Mouse (Mus musculus): Measurements from ENCODE around the gene Aqp3. TPM values are rescaled to one million over a fixed set of nuclear protein-coding genes. Genes with fewer than 3 reads are reported as not detected.
"Not testable (repeated sequence)": the region's sequence is repeated elsewhere in the genome, so short reads cannot be mapped to it uniquely, and the experiment has no call there.

Aqp3 gene
- polyA plus RNA-seq, 1 experiment from 2014 or later = 15.7 TPM

GRCm38 (mm10) chr4:41084819-41085218 is 13.2 kb downstream of the Aqp3 start:
- Histone ChIP-seq H3K4me2 (no peak overlapping the region), H3K4me1 (replicated peaks; ENCODE audit: control insufficient read depth, insufficient read depth, low read length) (peaks cover 35% of the 10 kb centered on the region), H3K9ac (ENCODE audit: low read depth, low read length) (no peak overlapping the region), H3K4me3 (ENCODE audit: low read depth, low read length) (no peak overlapping the region), H3K27ac (ENCODE audit: low read depth, low read length) (no peak overlapping the region), H3K27me3 (replicated peaks; ENCODE audit: control insufficient read depth, insufficient read depth, low read length) (no peaks in the 10 kb centered on the region), H3K36me3 (ENCODE audit: control insufficient read depth, insufficient read depth, low read length) (no peaks in the 10 kb centered on the region), H3K9me3 (ENCODE audit: control insufficient read depth, low read length) (no peaks in the 10 kb centered on the region)
- ATAC-seq (replicated peaks; ENCODE audit: low FRiP score) (no peak), DNase-seq (ENCODE audit: low spot score) (no peak)
- WGBS = 81% methylated on average over 4 of the region's 4 CpGs

- H3K9me3 ChIP-seq (ENCODE audit: control insufficient read depth, low read length); H3K36me3 ChIP-seq (ENCODE audit: control insufficient read depth, insufficient read depth, low read length); H3K4me3 ChIP-seq (ENCODE audit: low read depth, low read length); DNase-seq (ENCODE audit: low spot score); H3K27me3 ChIP-seq (replicated peaks; ENCODE audit: control insufficient read depth, insufficient read depth, low read length): not testable (repeated sequence)
- peak overlapping the region; percentile 31; the same call in 1 of the 2 replicates for H3K4me2 ChIP-seq
- peaks cover 17% of the 10 kb centered on the region for H3K4me1 ChIP-seq (replicated peaks; ENCODE audit: control insufficient read depth, insufficient read depth, low read length)
- H3K27ac ChIP-seq (ENCODE audit: low read depth, low read length) = 0 out of 2 replicates have a peak overlapping the region, but pooled peaks have one; percentile 45
- peak; percentile 70 for ATAC-seq (replicated peaks; ENCODE audit: low FRiP score)
- 45% methylated on average over 4 of the region's 4 CpGs for WGBS
- H3K9ac ChIP-seq (ENCODE audit: low read depth, low read length) = 0 out of 2 replicates have a peak overlapping the region, but pooled peaks have one; percentile 30
These were observed 15.2 kb downstream of the Aqp3 start for GRCm38 (mm10) chr4:41082803-41083202.

GRCm38 (mm10) chr4:41081733-41082132 is 16.2 kb downstream of the Aqp3 start:
- H3K9me3 ChIP-seq (ENCODE audit: control insufficient read depth, low read length) = no peaks in the 10 kb centered on the region
- no peaks in the 10 kb centered on the region for H3K36me3 ChIP-seq (ENCODE audit: control insufficient read depth, insufficient read depth, low read length)
- H3K4me1 ChIP-seq (replicated peaks; ENCODE audit: control insufficient read depth, insufficient read depth, low read length) = peaks cover 15% of the 10 kb centered on the region
- peak; percentile 65 for ATAC-seq (replicated peaks; ENCODE audit: low FRiP score)
- 63% methylated on average over 5 of the region's 5 CpGs for WGBS
- no peaks in the 10 kb centered on the region for H3K27me3 ChIP-seq (replicated peaks; ENCODE audit: control insufficient read depth, insufficient read depth, low read length)
- no peak for DNase-seq (ENCODE audit: low spot score)
- H3K27ac ChIP-seq (ENCODE audit: low read depth, low read length) = no peak overlapping the region
- H3K4me2 ChIP-seq = no peak overlapping the region
- no peak overlapping the region for H3K4me3 ChIP-seq (ENCODE audit: low read depth, low read length)
- no peak overlapping the region for H3K9ac ChIP-seq (ENCODE audit: low read depth, low read length)

- Histone ChIP-seq H3K4me3 (ENCODE audit: low read depth, low read length) (no peak overlapping the region), H3K9ac (ENCODE audit: low read depth, low read length) (no peak overlapping the region), H3K27me3 (replicated peaks; ENCODE audit: control insufficient read depth, insufficient read depth, low read length) (no peaks in the 10 kb centered on the region), H3K36me3 (ENCODE audit: control insufficient read depth, insufficient read depth, low read length) (no peaks in the 10 kb centered on the region), H3K4me1 (replicated peaks; ENCODE audit: control insufficient read depth, insufficient read depth, low read length) (peaks cover 9% of the 10 kb centered on the region; the same call in 1 of the 2 replicates), H3K4me2 (no peak overlapping the region), H3K27ac (ENCODE audit: low read depth, low read length) (no peak overlapping the region), H3K9me3 (ENCODE audit: control insufficient read depth, low read length) (no peaks in the 10 kb centered on the region)
- 51% methylated on average over 6 of the region's 6 CpGs for WGBS
- DNase-seq (ENCODE audit: low spot score) = no peak
- ATAC-seq (replicated peaks; ENCODE audit: low FRiP score) = no peak
These were observed 19.3 kb downstream of the Aqp3 start for GRCm38 (mm10) chr4:41078726-41079125.

GRCm38 (mm10) chr4:41074461-41074860 is 23.5 kb downstream of the Aqp3 start:
- no peak for DNase-seq (ENCODE audit: low spot score)

GRCm38 (mm10) chr4:41073008-41073817 is 24.8 kb downstream of the Aqp3 start:
- H3K4me3 ChIP-seq (ENCODE audit: low read depth, low read length) = no peak overlapping the region
- ATAC-seq (replicated peaks; ENCODE audit: low FRiP score) (no peak), DNase-seq (ENCODE audit: low spot score) (no peak)
- H3K4me1 ChIP-seq (replicated peaks; ENCODE audit: control insufficient read depth, insufficient read depth, low read length) = no peaks in the 10 kb centered on the region
- H3K9ac ChIP-seq (ENCODE audit: low read depth, low read length) = no peak overlapping the region
- no peaks in the 10 kb centered on the region for H3K27me3 ChIP-seq (replicated peaks; ENCODE audit: control insufficient read depth, insufficient read depth, low read length)
- 58% methylated on average over 12 of the region's 12 CpGs for WGBS
- H3K27ac ChIP-seq (ENCODE audit: low read depth, low read length) = no peak overlapping the region
- no peak overlapping the region for H3K4me2 ChIP-seq
- no peaks in the 10 kb centered on the region for H3K36me3 ChIP-seq (ENCODE audit: control insufficient read depth, insufficient read depth, low read length)
- no peaks in the 10 kb centered on the region for H3K9me3 ChIP-seq (ENCODE audit: control insufficient read depth, low read length)

More at GRCm38 (mm10) chr4:41074461-41074860, 23.5 kb downstream of the Aqp3 start:
- no peaks in the 10 kb centered on the region for H3K27me3 ChIP-seq (replicated peaks; ENCODE audit: control insufficient read depth, insufficient read depth, low read length)
- no peaks in the 10 kb centered on the region for H3K9me3 ChIP-seq (ENCODE audit: control insufficient read depth, low read length)
- no peaks in the 10 kb centered on the region for H3K36me3 ChIP-seq (ENCODE audit: control insufficient read depth, insufficient read depth, low read length)
- no peak overlapping the region for H3K4me3 ChIP-seq (ENCODE audit: low read depth, low read length)
- WGBS = 83% methylated on average over 6 of the region's 6 CpGs
- H3K4me1 ChIP-seq (replicated peaks; ENCODE audit: control insufficient read depth, insufficient read depth, low read length) = no peaks in the 10 kb centered on the region
- no peak overlapping the region for H3K27ac ChIP-seq (ENCODE audit: low read depth, low read length)
- H3K4me2 ChIP-seq = no peak overlapping the region
- ATAC-seq (replicated peaks; ENCODE audit: low FRiP score) = no peak
- no peak overlapping the region for H3K9ac ChIP-seq (ENCODE audit: low read depth, low read length)

GRCm38 (mm10) chr4:41071500-41072429 is 26.2 kb downstream of the Aqp3 start:
- WGBS = 80% methylated on average over 14 of the region's 14 CpGs
- Histone ChIP-seq H3K9ac (ENCODE audit: low read depth, low read length) (no peak overlapping the region), H3K36me3 (ENCODE audit: control insufficient read depth, insufficient read depth, low read length) (no peaks in the 10 kb centered on the region), H3K4me2 (no peak overlapping the region), H3K27me3 (replicated peaks; ENCODE audit: control insufficient read depth, insufficient read depth, low read length) (no peaks in the 10 kb centered on the region), H3K4me1 (replicated peaks; ENCODE audit: control insufficient read depth, insufficient read depth, low read length) (no peaks in the 10 kb centered on the region), H3K27ac (ENCODE audit: low read depth, low read length) (no peak overlapping the region), H3K9me3 (ENCODE audit: control insufficient read depth, low read length) (no peaks in the 10 kb centered on the region), H3K4me3 (ENCODE audit: low read depth, low read length) (no peak overlapping the region)
- no peak for DNase-seq (ENCODE audit: low spot score)
- no peak for ATAC-seq (replicated peaks; ENCODE audit: low FRiP score)

GRCm38 (mm10) chr4:41065196-41065595 is 32.8 kb downstream of the Aqp3 start:
- no peak for ATAC-seq (replicated peaks; ENCODE audit: low FRiP score)
- Histone ChIP-seq H3K4me1 (replicated peaks; ENCODE audit: control insufficient read depth, insufficient read depth, low read length) (no peaks in the 10 kb centered on the region), H3K27ac (ENCODE audit: low read depth, low read length) (no peak overlapping the region), H3K9me3 (ENCODE audit: control insufficient read depth, low read length) (no peaks in the 10 kb centered on the region), H3K36me3 (ENCODE audit: control insufficient read depth, insufficient read depth, low read length) (no peaks in the 10 kb centered on the region), H3K4me2 (no peak overlapping the region), H3K9ac (ENCODE audit: low read depth, low read length) (no peak overlapping the region), H3K4me3 (ENCODE audit: low read depth, low read length) (no peak overlapping the region), H3K27me3 (replicated peaks; ENCODE audit: control insufficient read depth, insufficient read depth, low read length) (no peaks in the 10 kb centered on the region)
- WGBS = 85% methylated on average over 4 of the region's 4 CpGs
- no peak for DNase-seq (ENCODE audit: low spot score)

All from liver, embryonic 11.5 days (tissue).